Mouse (Mus musculus) lung, adult 18-20 months (tissue): ENCODE measurements around the gene Cyp2a22.
A peak's percentile ranks its signal among the peaks of the same experiment; 100 is the strongest.
"Not testable (repeated sequence)": the region's sequence is repeated elsewhere in the genome, so short reads cannot be mapped to it uniquely, and the experiment has no call there.

ENCODE experiments used
- DNase-seq, 2 experiments: peaks; one replicate each; pipeline ENCODE4 v3.0.0; 2022; ENCODE audit warnings: mixed read lengths in 2 of 2

The Cyp2a22 gene

GRCm38 (mm10) chr7:26939262-26939661 lies at the start of gene Cyp2a22:
Gene Cyp2a22, minus strand, starts transcription at chr7:26939384.
- no peak for DNase-seq

- DNase-seq = not testable (repeated sequence)
These were observed 44.0 kb upstream of the Cyp2a22 start for GRCm38 (mm10) chr7:26983151-26983550.

- no peak for DNase-seq
These were observed 43.4 kb upstream of the Cyp2a22 start for GRCm38 (mm10) chr7:26982551-26982950.

- DNase-seq = not testable (repeated sequence)
These were observed 42.8 kb upstream of the Cyp2a22 start for GRCm38 (mm10) chr7:26981937-26982336.

GRCm38 (mm10) chr7:26981464-26981863 lies 42.3 kb upstream of the Cyp2a22 start:
- DNase-seq = not testable (repeated sequence)

GRCm38 (mm10) chr7:26962371-26962770 lies 23.2 kb upstream of the Cyp2a22 start:
- DNase-seq = peak in 1 of 2 experiments; percentile 48

GRCm38 (mm10) chr7:26953306-26953705 lies 14.1 kb upstream of the Cyp2a22 start:
- DNase-seq = peak; percentile 17 to 21

GRCm38 (mm10) chr7:26952671-26953070 lies 13.5 kb upstream of the Cyp2a22 start:
- DNase-seq = peak in 1 of 2 experiments; percentile 8

- DNase-seq = peak; percentile 59 to 66
These were observed 2.2 kb upstream of the Cyp2a22 start for GRCm38 (mm10) chr7:26941320-26941925.

- not testable (repeated sequence) for DNase-seq
These were observed 22.1 kb downstream of the Cyp2a22 start for GRCm38 (mm10) chr7:26917114-26917513.
